Mouse (Mus musculus) heart, postnatal 0 days (tissue): ENCODE measurements around the gene Arhgef16. TPM values are rescaled to one million over a fixed set of nuclear protein-coding genes. Genes with fewer than 3 reads are reported as not detected.

Source experiments
- ATAC-seq: fragments of 200-750 bp; cut with Nextera tagmentation; 2 replicates; pipeline ENCODE4 v1.8.0; 2017; ENCODE audit warnings: low read depth, moderate number of reproducible peaks, moderate library complexity; ENCODE audit not compliant: insufficient read depth
- DNase-seq: peaks from one replicate; pipeline ENCODE4 v3.0.0-alpha.2; 2016; ENCODE audit warnings: low spot score
- H3K27ac ChIP-seq: fragments of 300-500 bp; sonication (generic); 2 replicates; pipeline ENCODE4 v1.5.1; 2014; ENCODE audit warnings: low read depth, mild to moderate bottlenecking
- H3K27me3 ChIP-seq: fragments of 300-500 bp; sonication (generic); 2 replicates; pipeline ENCODE4 v1.6.1; 2014; ENCODE audit warnings: low read length, mixed read lengths; ENCODE audit not compliant: control insufficient read depth, insufficient read depth
- H3K36me3 ChIP-seq: fragments of 300-500 bp; sonication (generic); replicated peaks from 2 replicates; pipeline ENCODE4 v1.6.1; 2014; ENCODE audit warnings: low read length, mixed read lengths; ENCODE audit not compliant: control insufficient read depth, insufficient read depth
- H3K4me1 ChIP-seq: fragments of 300-500 bp; sonication (generic); 2 replicates; pipeline ENCODE4 v1.6.1; 2014; ENCODE audit warnings: antibody characterized with exemption; ENCODE audit not compliant: control insufficient read depth, insufficient read depth
- H3K4me2 ChIP-seq: fragments of 300-500 bp; sonication (generic); 2 replicates; pipeline ENCODE4 v1.6.1; 2014; ENCODE audit warnings: low read depth, mild to moderate bottlenecking, low read length, moderate library complexity
- H3K4me3 ChIP-seq: fragments of 300-500 bp; sonication (generic); 2 replicates; pipeline ENCODE4 v1.5.1; 2014; ENCODE audit warnings: low read depth, low read length
- H3K9ac ChIP-seq: fragments of 300-500 bp; sonication (generic); replicated peaks from 2 replicates; pipeline ENCODE4 v1.6.1; 2014; ENCODE audit warnings: low read depth, low read length, mixed read lengths
- H3K9me3 ChIP-seq: fragments of 300-500 bp; sonication (generic); replicated peaks from 2 replicates; pipeline ENCODE4 v1.6.1; 2016; ENCODE audit warnings: low read length; ENCODE audit not compliant: control insufficient read depth
- CTCF ChIP-seq: IDR thresholded peaks from 2 replicates; pipeline ENCODE4 v1.5.1; 2016; ENCODE audit warnings: antibody characterized with exemption, control low read depth, low read depth
- EP300 ChIP-seq: IDR thresholded peaks from 2 replicates; pipeline ENCODE4 v1.6.1; 2016; ENCODE audit warnings: antibody characterized with exemption, low read depth
- WGBS: fragments of 180-500 bp; shearing (Covaris S2); extraction: QIAGEN DNeasy Blood & Tissue Kit; methylation state at CpG from one replicate; pipeline ENCODE4 v1.1.7; 2014; 5-methylcytosine and 5-hydroxymethylcytosine counted together
- polyA plus RNA-seq: library from polyadenylated mRNA; unstranded; fragments of >200 nt; fragmentation: Nextera tagmentation; extraction: Ambion mirVana; gene quantifications from 2 replicates; pipeline ENCODE4 v1.2.1, GENCODE M21; 2015
- total RNA-seq: library from RNA; depleted of rRNA; stranded (reverse); fragments of >200 nt; gene quantifications from 2 replicates; pipeline ENCODE4 v1.2.3, GENCODE M21; 2014; ENCODE audit warnings: low replicate concordance

Gene Arhgef16
- total and polyA plus RNA-seq, 2 experiments from 2014 or later: 0.49 to 2.6 TPM

DNA sequence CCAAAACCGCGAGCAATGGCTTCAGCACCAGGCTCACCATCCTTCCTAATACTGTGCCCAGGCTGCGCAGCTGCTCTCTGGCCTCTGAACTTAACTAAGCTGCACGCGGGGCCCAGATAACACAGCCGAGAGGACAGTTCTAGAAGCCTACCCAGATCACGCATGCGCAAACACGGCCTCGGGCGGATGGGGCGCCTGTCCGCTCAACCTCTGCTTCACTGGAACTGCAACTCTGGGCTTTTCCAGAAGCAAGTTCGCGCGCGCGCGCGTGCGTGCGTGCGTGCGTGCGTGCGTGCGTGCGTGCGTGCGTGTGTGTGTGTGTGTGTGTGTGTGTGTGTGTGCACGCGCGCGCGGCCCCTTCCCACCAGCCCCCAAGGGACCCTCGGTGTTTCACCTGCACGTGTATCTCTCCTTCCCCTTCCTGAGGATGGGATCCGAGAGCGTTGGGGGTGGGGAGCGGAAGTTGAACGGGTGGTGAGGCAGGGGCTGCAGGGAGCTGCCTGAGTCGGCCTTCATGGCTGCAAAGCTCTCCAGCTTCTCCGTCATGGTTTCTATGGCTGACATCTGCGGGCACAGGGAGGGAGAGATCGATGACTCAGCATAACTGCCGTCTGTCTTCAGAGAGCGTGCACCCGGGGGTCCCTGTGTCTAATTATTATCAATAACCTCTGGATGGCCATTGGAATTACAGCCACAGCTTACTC lies 33.4 kb upstream of the Arhgef16 start:
- ATAC-seq (no peak), DNase-seq (no peak)
- H3K36me3 ChIP-seq: no peaks in the 10 kb centered on the region; the same call in 1 of the 2 replicates
- no peaks in the 10 kb centered on the region for H3K27me3 ChIP-seq
- H3K9me3 ChIP-seq: no peaks in the 10 kb centered on the region
- H3K4me3 ChIP-seq: 0 out of 2 replicates have a peak overlapping the region, but pooled peaks have one; percentile 8
- no peak overlapping the region for H3K9ac ChIP-seq
- peak overlapping the region; percentile 38 for H3K4me2 ChIP-seq
- TF ChIP-seq EP300: no peak
- TF ChIP-seq CTCF: no peak
- H3K4me1 ChIP-seq: peaks cover 20% of the 10 kb centered on the region
- no peak overlapping the region for H3K27ac ChIP-seq
- 57% methylated on average over 47 of the region's 48 CpGs for WGBS

DNA sequence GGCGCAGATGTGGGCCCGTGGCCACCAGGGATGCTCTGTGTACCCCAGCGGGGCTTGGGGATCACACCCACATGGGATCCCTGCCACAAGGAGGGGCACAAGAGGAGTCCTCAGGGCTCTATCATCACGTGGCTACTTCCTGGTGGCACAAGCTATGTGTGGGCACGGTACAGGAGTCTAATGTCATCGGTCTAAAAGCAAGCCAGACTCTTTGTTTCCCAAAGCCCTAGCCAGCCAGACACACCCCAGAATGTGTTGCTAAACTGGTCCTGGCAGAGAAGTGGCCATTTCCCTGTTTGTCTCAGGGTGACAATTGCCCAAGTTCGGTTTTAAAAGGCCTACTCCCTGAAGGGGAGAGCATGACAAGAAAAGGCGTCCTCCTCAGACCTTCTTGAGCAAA lies 31.8 kb upstream of the Arhgef16 start:
- Histone ChIP-seq H3K9ac (0 out of 2 replicates have a peak overlapping the region, but pooled peaks have one; percentile 23), H3K4me1 (peaks cover 28% of the 10 kb centered on the region), H3K36me3 (peaks cover 1% of the 10 kb centered on the region; the same call in 1 of the 2 replicates), H3K27me3 (no peaks in the 10 kb centered on the region), H3K27ac (peak overlapping the region; percentile 64), H3K4me3 (no peak overlapping the region), H3K4me2 (no peak overlapping the region), H3K9me3 (no peaks in the 10 kb centered on the region)
- WGBS: 48% methylated on average over 8 of the region's 8 CpGs
- ATAC-seq (peak; percentile 16; the same call in 1 of the 2 replicates), DNase-seq (peak; percentile 30)
- TF ChIP-seq CTCF (no peak), EP300 (no peak)

DNA sequence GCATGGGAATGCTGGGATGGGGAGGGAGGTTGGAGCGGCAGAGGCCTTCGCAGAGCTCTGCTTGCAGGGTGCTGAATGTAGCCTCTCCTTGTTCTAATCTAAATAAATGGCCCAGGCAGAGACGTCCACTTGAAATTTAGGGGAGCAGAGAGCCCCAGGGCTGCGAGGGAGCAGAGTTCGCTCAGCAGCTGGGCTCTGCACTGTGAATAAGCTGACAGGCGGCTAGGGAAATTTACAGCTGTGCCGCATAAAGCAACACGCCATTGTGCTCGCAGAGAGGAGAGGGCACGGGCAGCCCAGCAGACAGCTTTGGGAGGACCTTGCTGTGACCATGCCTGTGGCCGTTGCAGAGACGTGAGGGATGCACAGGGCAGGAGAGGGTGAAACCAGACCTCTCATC lies 29.8 kb upstream of the Arhgef16 start:
- DNase-seq: no peak
- H3K4me1 ChIP-seq: peaks cover 28% of the 10 kb centered on the region
- no peak for ATAC-seq
- no peaks in the 10 kb centered on the region for H3K27me3 ChIP-seq
- peaks cover 8% of the 10 kb centered on the region; the same call in 1 of the 2 replicates for H3K36me3 ChIP-seq
- no peaks in the 10 kb centered on the region for H3K9me3 ChIP-seq
- TF ChIP-seq EP300 (no peak), CTCF (no peak)
- 0 out of 2 replicates have a peak overlapping the region, but pooled peaks have one; percentile 2 for H3K9ac ChIP-seq
- H3K4me3 ChIP-seq: no peak overlapping the region
- H3K27ac ChIP-seq: peak overlapping the region; percentile 92
- no peak overlapping the region for H3K4me2 ChIP-seq
- whole genome bisulfite sequencing: 63% methylated on average over 12 of the region's 12 CpGs

DNA sequence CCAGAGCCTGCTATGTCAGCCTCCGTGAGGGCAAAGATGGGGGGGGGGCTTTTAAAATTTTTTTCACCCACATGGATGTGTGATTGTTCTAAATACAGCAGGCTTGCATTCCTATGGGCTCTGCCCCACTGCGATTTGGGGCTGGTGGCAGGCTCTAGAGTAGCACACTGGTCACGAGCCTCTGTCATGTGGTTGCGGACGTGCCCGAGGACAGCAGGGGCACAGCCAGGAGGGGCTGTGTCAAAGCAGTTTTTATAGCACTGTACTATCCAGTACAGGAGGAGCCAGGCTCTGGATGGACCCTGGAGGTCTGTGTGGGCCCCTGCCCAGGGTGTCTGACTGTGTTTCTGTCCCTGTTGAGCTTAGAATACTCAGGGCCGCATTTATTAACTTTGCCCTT lies 28.5 kb upstream of the Arhgef16 start:
- no peak overlapping the region for H3K9ac ChIP-seq
- peaks cover 8% of the 10 kb centered on the region; the same call in 1 of the 2 replicates for H3K36me3 ChIP-seq
- DNase-seq: peak; percentile 80
- H3K4me3 ChIP-seq: no peak overlapping the region
- peak overlapping the region; percentile 92 for H3K27ac ChIP-seq
- no peak overlapping the region for H3K4me2 ChIP-seq
- peaks cover 28% of the 10 kb centered on the region for H3K4me1 ChIP-seq
- ATAC-seq: peak; percentile 90
- TF ChIP-seq CTCF: 0 out of 2 replicates have a peak, but pooled peaks have one; percentile 13
- peak; percentile 85 for TF ChIP-seq EP300
- no peaks in the 10 kb centered on the region for H3K27me3 ChIP-seq
- H3K9me3 ChIP-seq: no peaks in the 10 kb centered on the region
- WGBS: 50% methylated on average over 7 of the region's 7 CpGs

DNA sequence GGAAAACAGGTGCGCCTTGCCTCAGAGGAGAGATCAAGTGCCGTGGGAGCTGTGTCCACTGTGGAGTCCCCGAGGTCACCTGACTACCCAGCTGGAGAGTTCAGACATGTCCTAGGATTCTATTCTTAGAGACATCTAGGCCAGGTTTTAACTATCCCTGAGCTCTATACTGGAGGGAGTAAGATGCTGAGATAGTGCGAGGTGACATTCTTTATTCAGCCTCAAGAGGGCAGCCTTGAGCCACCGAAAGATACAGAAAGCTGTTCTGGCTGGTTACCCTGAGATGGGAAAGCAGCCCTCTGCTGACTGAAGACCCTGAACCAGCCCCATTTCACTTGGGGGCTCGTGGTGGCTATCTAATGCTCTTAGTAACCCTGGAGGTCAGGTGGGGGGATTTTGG lies 27.4 kb upstream of the Arhgef16 start:
- peak overlapping the region; percentile 92 for H3K27ac ChIP-seq
- 10% methylated on average over 6 of the region's 6 CpGs for WGBS
- TF ChIP-seq EP300 (no peak), CTCF (peak; percentile 88)
- no peak overlapping the region for H3K4me3 ChIP-seq
- H3K27me3 ChIP-seq: no peaks in the 10 kb centered on the region
- peaks cover 8% of the 10 kb centered on the region; the same call in 1 of the 2 replicates for H3K36me3 ChIP-seq
- DNase-seq (peak; percentile 53), ATAC-seq (peak; percentile 30)
- H3K9ac ChIP-seq: no peak overlapping the region
- no peaks in the 10 kb centered on the region for H3K9me3 ChIP-seq
- peaks cover 24% of the 10 kb centered on the region for H3K4me1 ChIP-seq
- H3K4me2 ChIP-seq: no peak overlapping the region
